Mouse (Mus musculus) T-cell, adult 2 months (primary cell): ENCODE data around the gene Mrps11.
A peak's percentile ranks its signal among the peaks of the same experiment; 100 is the strongest.

ENCODE experiments used
- DNase-seq: peaks from one replicate; pipeline ENCODE4 v3.0.0; 2022; ENCODE audit warnings: low spot score

Gene Mrps11

GRCm38 (mm10) chr7:78782639-78783581 lies at the start of gene Mrps11, which contains the start of gene Mrpl46:
Mrps11 (plus strand) TSS chr7:78783119.
Mrpl46 (minus strand) TSS chr7:78783531.
- DNase-seq: peak; percentile 86

- no peak for DNase-seq
Measured at GRCm38 (mm10) chr7:78737196-78737595, 45.7 kb upstream of the Mrps11 start.

GRCm38 (mm10) chr7:78737614-78738210 lies 45.2 kb upstream of the Mrps11 start, which contains the start of gene Ntrk3:
Ntrk3 (minus strand) TSS chr7:78738012.
- peak; percentile 58 for DNase-seq

- DNase-seq: no peak
Measured at GRCm38 (mm10) chr7:78739351-78740000, 43.4 kb upstream of the Mrps11 start.

- no peak for DNase-seq
Measured at GRCm38 (mm10) chr7:78743731-78744385, 39.1 kb upstream of the Mrps11 start.

- DNase-seq: no peak
Measured at GRCm38 (mm10) chr7:78752961-78753360, 30.0 kb upstream of the Mrps11 start.

- no peak for DNase-seq
Measured at GRCm38 (mm10) chr7:78753752-78754457, 29.0 kb upstream of the Mrps11 start.

- DNase-seq: no peak
Measured at GRCm38 (mm10) chr7:78754458-78755000, 28.4 kb upstream of the Mrps11 start.

GRCm38 (mm10) chr7:78763801-78764200 lies 19.1 kb upstream of the Mrps11 start:
- no peak for DNase-seq

GRCm38 (mm10) chr7:78765215-78765631 lies 17.7 kb upstream of the Mrps11 start:
- no peak for DNase-seq

- DNase-seq: peak; percentile 69
Measured at GRCm38 (mm10) chr7:78766019-78766683, 16.8 kb upstream of the Mrps11 start.

- no peak for DNase-seq
Measured at GRCm38 (mm10) chr7:78767929-78768531, 14.9 kb upstream of the Mrps11 start.

GRCm38 (mm10) chr7:78769075-78769652 lies 13.8 kb upstream of the Mrps11 start:
- DNase-seq: no peak

GRCm38 (mm10) chr7:78770936-78771335 lies 12.0 kb upstream of the Mrps11 start:
- no peak for DNase-seq

GRCm38 (mm10) chr7:78778741-78779140 lies 4.2 kb upstream of the Mrps11 start:
- DNase-seq: no peak

GRCm38 (mm10) chr7:78785906-78786305 lies 3.0 kb downstream of the Mrps11 start:
- no peak for DNase-seq

- no peak for DNase-seq
Measured at GRCm38 (mm10) chr7:78787793-78788380, 5.0 kb downstream of the Mrps11 start.

- DNase-seq: peak; percentile 55
Measured at GRCm38 (mm10) chr7:78791359-78792222, 8.7 kb downstream of the Mrps11 start.
